ENCODE assay signal across 13 mouse cellular contexts in the genomic region with DNA sequence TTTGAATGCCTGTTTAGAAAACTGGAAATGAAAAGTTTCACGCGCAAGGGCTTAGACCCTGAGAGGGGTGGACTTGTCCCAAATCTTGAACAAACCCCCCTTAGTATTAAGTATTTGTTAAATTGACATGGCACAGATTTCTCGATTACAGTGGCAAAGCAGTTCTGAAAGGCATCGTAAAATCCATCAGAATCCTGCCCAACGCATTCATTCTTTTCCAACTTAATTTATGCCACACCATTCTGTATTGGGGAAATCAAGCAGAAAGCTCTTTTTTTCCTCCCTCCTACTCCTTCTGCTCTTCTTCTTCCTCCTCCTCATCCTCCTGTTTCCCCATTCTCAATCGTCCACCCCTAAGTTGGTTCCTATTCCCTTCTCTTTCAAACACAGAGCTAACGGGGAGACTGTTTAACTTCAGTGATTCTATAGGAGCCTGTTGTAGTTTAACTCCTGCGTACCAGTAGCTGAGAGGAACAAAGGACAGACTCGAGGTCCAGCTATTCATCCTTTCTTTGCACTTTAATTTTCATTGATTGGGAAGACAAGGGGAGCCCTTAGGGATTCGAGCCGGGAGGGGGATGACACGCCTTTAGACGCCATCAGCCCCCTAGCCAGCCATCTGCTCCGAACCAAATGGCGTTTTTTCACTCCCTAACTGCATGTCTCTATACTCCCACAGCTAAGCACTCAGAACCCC. TPM values are rescaled to one million over a fixed set of nuclear protein-coding genes. Genes with fewer than 3 reads are reported as not detected.
A peak's percentile ranks its signal among the peaks of the same experiment; 100 is the strongest.
DNase-seq lines count a peak whose midpoint lies in the region; ATAC-seq and TF ChIP-seq lines count a peak whose summit lies in the region.
"Had no signal": no experiment of that assay in that cellular context is flagged by ENCODE, and none has a peak within 500 bp of the region (broad histone marks: within the 10 kb centered on the region; RNA-seq: fewer than 3 reads in every experiment).

No protein-coding gene starts in this region.

- no peak for ATAC-seq in midbrain, postnatal 0 days (ENCODE audit: low FRiP score)
- no peak for ATAC-seq in midbrain, embryonic 13.5 days

- 3% methylated on average over 15 of the region's 15 CpGs for WGBS in midbrain, embryonic 10.5 days
- 5% methylated on average over 15 of the region's 15 CpGs for WGBS in midbrain, postnatal 0 days
- 4% methylated on average over 15 of the region's 15 CpGs for WGBS in hindbrain, embryonic 10.5 days
- 1% methylated on average over 15 of the region's 15 CpGs for WGBS in midbrain, embryonic 13.5 days

- no peaks in the 10 kb centered on the region for H3K9me3 ChIP-seq in midbrain, embryonic 10.5 days (replicated peaks)
- H3K9me3 ChIP-seq in midbrain, postnatal 0 days (ENCODE audit: low read length): no peaks in the 10 kb centered on the region
- H3K9me3 ChIP-seq in hindbrain, embryonic 10.5 days: no peaks in the 10 kb centered on the region
- H3K9me3 ChIP-seq in midbrain, embryonic 13.5 days: no peaks in the 10 kb centered on the region

- no peak overlapping the region for H3K9ac ChIP-seq in midbrain, postnatal 0 days (replicated peaks; ENCODE audit: low read length, poor library complexity, severe bottlenecking)
- H3K9ac ChIP-seq in midbrain, embryonic 13.5 days (replicated peaks): 0 out of 2 replicates have a peak overlapping the region, but pooled peaks have one; percentile 8
- H3K9ac ChIP-seq: lung, embryonic 14.5 days had no signal

- peak; percentile 65 for DNase-seq in midbrain, embryonic 10.5 days (ENCODE audit: low spot score)
- no peak for DNase-seq in midbrain, postnatal 0 days (ENCODE audit: low spot score)
- peak; percentile 72 for DNase-seq in hindbrain, embryonic 10.5 days (ENCODE audit: low spot score)
- peak; percentile 63 for DNase-seq in retina, postnatal 1 day
- no peak for DNase-seq in adrenal gland, postnatal 25 days
- no peak for DNase-seq in B cell, adult 2 months
- DNase-seq in testis, postnatal 10 days (ENCODE audit: low spot score): no peak
- DNase-seq: cerebellum, adult 8-10 months; spleen, adult 18-20 months had no signal

- peak overlapping the region; percentile 97 for H3K27ac ChIP-seq in midbrain, embryonic 10.5 days (replicated peaks)
- H3K27ac ChIP-seq in midbrain, postnatal 0 days (ENCODE audit: low read depth, low read length): no peak overlapping the region
- peak overlapping the region; percentile 98 for H3K27ac ChIP-seq in hindbrain, embryonic 10.5 days
- peak overlapping the region; percentile 99 for H3K27ac ChIP-seq in midbrain, embryonic 13.5 days
- H3K27ac ChIP-seq: stomach, postnatal 0 days had no signal

- peaks cover 13% of the 10 kb centered on the region for H3K36me3 ChIP-seq in midbrain, embryonic 10.5 days
- H3K36me3 ChIP-seq in midbrain, postnatal 0 days (ENCODE audit: insufficient read depth, low read length): no peaks in the 10 kb centered on the region
- H3K36me3 ChIP-seq in hindbrain, embryonic 10.5 days: peaks cover 6% of the 10 kb centered on the region
- H3K36me3 ChIP-seq in midbrain, embryonic 13.5 days: no peaks in the 10 kb centered on the region

- H3K27me3 ChIP-seq in midbrain, embryonic 10.5 days (ENCODE audit: low read depth, poor library complexity, severe bottlenecking): peaks cover 93% of the 10 kb centered on the region
- H3K27me3 ChIP-seq in midbrain, postnatal 0 days (ENCODE audit: insufficient read depth, low read length): 0 out of 2 replicates have a peak, but pooled peaks cover 4% of the 10 kb centered on the region
- peaks cover 94% of the 10 kb centered on the region for H3K27me3 ChIP-seq in hindbrain, embryonic 10.5 days (ENCODE audit: insufficient read depth, poor library complexity, severe bottlenecking)
- H3K27me3 ChIP-seq in midbrain, embryonic 13.5 days: peaks cover 10% of the 10 kb centered on the region

- no peak for TF ChIP-seq CTCF in midbrain, postnatal 0 days (IDR thresholded peaks at IDR 0.05)

- peaks cover 97% of the 10 kb centered on the region for H3K4me1 ChIP-seq in midbrain, embryonic 10.5 days
- H3K4me1 ChIP-seq in midbrain, postnatal 0 days (ENCODE audit: insufficient read depth, low read length): peaks cover 13% of the 10 kb centered on the region
- H3K4me1 ChIP-seq in hindbrain, embryonic 10.5 days (replicated peaks): peaks cover 93% of the 10 kb centered on the region
- H3K4me1 ChIP-seq in midbrain, embryonic 13.5 days (replicated peaks): peaks cover 73% of the 10 kb centered on the region

- no peak overlapping the region for H3K4me2 ChIP-seq in midbrain, postnatal 0 days (ENCODE audit: low read depth, low read length, poor library complexity, severe bottlenecking)
- H3K4me2 ChIP-seq in midbrain, embryonic 13.5 days (replicated peaks): peak overlapping the region; percentile 94
- H3K4me2 ChIP-seq: lung, embryonic 14.5 days had no signal

- peak overlapping the region; percentile 88 for H3K4me3 ChIP-seq in midbrain, embryonic 10.5 days
- no peak overlapping the region for H3K4me3 ChIP-seq in midbrain, postnatal 0 days (ENCODE audit: low read depth, low read length)
- peak overlapping the region; percentile 82 for H3K4me3 ChIP-seq in hindbrain, embryonic 10.5 days
- no peak overlapping the region for H3K4me3 ChIP-seq in midbrain, embryonic 13.5 days (replicated peaks)

RNA-seq across cellular contexts. Expression of a gene that starts 1.9 kb away (rescaled TPM):
- 68.1 and 80.9 TPM in 2 replicates for polyA plus RNA-seq in midbrain, embryonic 10.5 days (2016; fragmentation: Nextera tagmentation; extraction: Ambion mirVana)
- 20.9 and 42.7 TPM in 2 replicates for total RNA-seq in midbrain, postnatal 0 days (2014; rRNA removed)
- 10.2 and 11.6 TPM in 2 replicates for polyA plus RNA-seq in midbrain, postnatal 0 days (2015; fragmentation: Nextera tagmentation; extraction: Ambion mirVana)
- 67.6 and 90.9 TPM in 2 replicates for polyA plus RNA-seq in hindbrain, embryonic 10.5 days (2016; fragmentation: Nextera tagmentation; extraction: Ambion mirVana)
- polyA plus RNA-seq in midbrain, embryonic 13.5 days (2015; fragmentation: Nextera tagmentation; extraction: Ambion mirVana): 45.4 and 47.7 TPM in 2 replicates
- total RNA-seq in adrenal gland, postnatal 25 days (2021): 5.9 and 6.7 TPM in 2 replicates
- total RNA-seq: MEL had no signal

RNA-seq across cellular contexts. Expression of a gene that starts 17.4 kb away (rescaled TPM):
- 27.4 and 34.7 TPM in 2 replicates for polyA plus RNA-seq in midbrain, embryonic 10.5 days (2016; fragmentation: Nextera tagmentation; extraction: Ambion mirVana)
- 40.6 TPM in 2 replicates for total RNA-seq in midbrain, postnatal 0 days (2014; rRNA removed)
- 35.8 and 37.0 TPM in 2 replicates for polyA plus RNA-seq in midbrain, postnatal 0 days (2015; fragmentation: Nextera tagmentation; extraction: Ambion mirVana)
- polyA plus RNA-seq in hindbrain, embryonic 10.5 days (2016; fragmentation: Nextera tagmentation; extraction: Ambion mirVana): 28.0 and 30.7 TPM in 2 replicates
- 43.6 and 46.5 TPM in 2 replicates for polyA plus RNA-seq in midbrain, embryonic 13.5 days (2015; fragmentation: Nextera tagmentation; extraction: Ambion mirVana)
- 20.6 and 27.4 TPM in 2 replicates for total RNA-seq in adrenal gland, postnatal 25 days (2021)

Comparison
In these comparisons a context has a peak if more than half of its experiments do, and no peak if none do; other contexts are left out.
1. DNase-seq: peak in midbrain, embryonic 10.5 days (single experiment), hindbrain, embryonic 10.5 days (single experiment) and retina, postnatal 1 day (single experiment); none in midbrain, postnatal 0 days (single experiment), adrenal gland, postnatal 25 days (single experiment), B cell, adult 2 months (0 of 2) and testis, postnatal 10 days (single experiment).
2. H3K4me3 ChIP-seq: peak in midbrain, embryonic 10.5 days (single experiment) and hindbrain, embryonic 10.5 days (single experiment); none in midbrain, postnatal 0 days (single experiment) and midbrain, embryonic 13.5 days (single experiment).